Mouse (Mus musculus) testis, adult 2 months (tissue): Measurements from ENCODE around the gene Wnk2. TPM values are rescaled to one million over a fixed set of nuclear protein-coding genes. Genes with fewer than 3 reads are reported as not detected.

Experiments
- H3K27ac ChIP-seq: fragments of 200-500 bp; 2 replicates; pipeline ENCODE4 v1.5.1; 2012; ENCODE audit warnings: low read depth, low read length; ENCODE audit not compliant: control insufficient read depth, insufficient read depth
- H3K27me3 ChIP-seq: fragments of 200-500 bp; 2 replicates; pipeline ENCODE4 v1.6.1; 2012; ENCODE audit warnings: mild to moderate bottlenecking, low read length, moderate library complexity; ENCODE audit not compliant: control insufficient read depth, insufficient read depth
- H3K36me3 ChIP-seq: fragments of 200-500 bp; 2 replicates; pipeline ENCODE4 v1.6.1; 2012; ENCODE audit warnings: mild to moderate bottlenecking, low read length; ENCODE audit not compliant: control insufficient read depth, insufficient read depth
- H3K4me1 ChIP-seq: fragments of 200-500 bp; 2 replicates; pipeline ENCODE4 v1.6.1; 2012; ENCODE audit warnings: low read length; ENCODE audit not compliant: control insufficient read depth, insufficient read depth
- H3K4me3 ChIP-seq: fragments of 200-500 bp; 2 replicates; pipeline ENCODE4 v1.5.1; 2012; ENCODE audit warnings: low read depth, mild to moderate bottlenecking, low read length, moderate library complexity, mixed read lengths; ENCODE audit not compliant: control insufficient read depth
- CTCF ChIP-seq: fragments of 200-500 bp; IDR thresholded peaks from 2 replicates; pipeline ENCODE4 v1.5.1; 2012; ENCODE audit warnings: low read depth, mild to moderate bottlenecking, inconsistent platforms, low read length, moderate library complexity; ENCODE audit not compliant: control insufficient read depth, insufficient read depth, insufficient replicate concordance
- POLR2A ChIP-seq: fragments of 200-500 bp; IDR thresholded peaks from 2 replicates; pipeline ENCODE4 v1.6.1; 2012; ENCODE audit warnings: low read depth, mild to moderate bottlenecking, inconsistent platforms, low read length, moderate library complexity; ENCODE audit not compliant: control insufficient read depth
- polyA plus RNA-seq: library from polyadenylated mRNA; depleted of rRNA; stranded (reverse); fragments of >200 nt; gene quantifications from 2 replicates; pipeline ENCODE4 v1.2.3, GENCODE M21; 2012

The Wnk2 gene
- polyA plus RNA-seq, 1 experiment, result 1.0 TPM

DNA sequence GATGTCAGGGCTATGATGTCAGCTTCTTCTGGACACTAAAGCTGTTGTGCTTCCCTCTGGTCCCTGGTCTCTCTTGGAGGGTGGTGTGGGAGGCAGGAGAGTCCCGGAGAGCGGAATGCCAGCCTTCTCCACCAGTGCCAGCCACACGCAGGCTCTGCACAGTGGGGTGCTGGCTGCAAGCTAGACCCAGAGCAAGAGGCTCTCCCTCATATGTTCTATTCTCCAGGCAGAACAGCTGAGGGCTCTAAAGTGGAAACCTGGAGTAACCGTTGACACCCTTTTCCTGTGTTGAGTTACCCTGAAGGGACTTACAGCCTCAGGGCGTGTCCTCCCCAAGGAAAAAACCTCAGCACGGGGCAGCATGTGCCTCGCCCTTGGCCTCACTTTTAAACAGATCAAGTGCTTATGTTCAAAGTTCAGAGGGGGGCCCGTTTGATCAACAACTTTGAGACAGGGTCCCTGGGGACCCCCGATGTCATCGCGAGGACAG is 39.0 kb upstream of the Wnk2 start:
- no peak for TF ChIP-seq CTCF
- TF ChIP-seq POLR2A, result no peak
- no peaks in the 10 kb centered on the region for H3K36me3 ChIP-seq
- peak overlapping the region; percentile 67 for H3K27ac ChIP-seq
- peak overlapping the region; percentile 56 for H3K4me3 ChIP-seq
- H3K27me3 ChIP-seq, result no peaks in the 10 kb centered on the region
- peaks cover 12% of the 10 kb centered on the region for H3K4me1 ChIP-seq

DNA sequence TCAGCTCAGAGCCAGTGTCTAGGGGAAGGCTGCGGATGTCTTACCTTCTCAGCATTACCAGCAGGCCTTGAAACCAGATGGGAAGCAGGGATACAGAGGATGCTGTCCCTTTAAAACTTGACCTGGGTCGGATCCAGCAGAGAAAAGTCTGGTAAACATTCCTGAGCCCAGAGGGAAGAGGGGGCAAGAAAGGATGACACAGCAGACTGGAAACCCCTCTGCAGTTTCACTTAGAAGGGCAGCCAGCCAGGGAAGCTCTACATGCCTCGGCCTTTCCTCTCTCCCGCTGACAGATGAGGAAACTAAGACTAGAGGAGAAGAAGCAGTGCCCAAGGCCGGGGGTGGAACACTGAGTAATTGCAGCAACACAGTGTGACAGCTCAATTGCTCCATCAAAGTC is 35.8 kb upstream of the Wnk2 start:
- H3K36me3 ChIP-seq, result no peaks in the 10 kb centered on the region
- H3K27ac ChIP-seq, result peak overlapping the region; percentile 41; the same call in 1 of the 2 replicates
- no peak for TF ChIP-seq CTCF
- TF ChIP-seq POLR2A, result no peak
- H3K4me3 ChIP-seq, result no peak overlapping the region
- peaks cover 14% of the 10 kb centered on the region for H3K4me1 ChIP-seq
- no peaks in the 10 kb centered on the region for H3K27me3 ChIP-seq

GRCm38 (mm10) chr13:49183161-49183560 is 35.3 kb upstream of the Wnk2 start:
- Histone ChIP-seq H3K4me1 (peaks cover 10% of the 10 kb centered on the region), H3K27ac (no peak overlapping the region; the same call in 1 of the 2 replicates)
- TF ChIP-seq CTCF (no peak), POLR2A (no peak)

DNA sequence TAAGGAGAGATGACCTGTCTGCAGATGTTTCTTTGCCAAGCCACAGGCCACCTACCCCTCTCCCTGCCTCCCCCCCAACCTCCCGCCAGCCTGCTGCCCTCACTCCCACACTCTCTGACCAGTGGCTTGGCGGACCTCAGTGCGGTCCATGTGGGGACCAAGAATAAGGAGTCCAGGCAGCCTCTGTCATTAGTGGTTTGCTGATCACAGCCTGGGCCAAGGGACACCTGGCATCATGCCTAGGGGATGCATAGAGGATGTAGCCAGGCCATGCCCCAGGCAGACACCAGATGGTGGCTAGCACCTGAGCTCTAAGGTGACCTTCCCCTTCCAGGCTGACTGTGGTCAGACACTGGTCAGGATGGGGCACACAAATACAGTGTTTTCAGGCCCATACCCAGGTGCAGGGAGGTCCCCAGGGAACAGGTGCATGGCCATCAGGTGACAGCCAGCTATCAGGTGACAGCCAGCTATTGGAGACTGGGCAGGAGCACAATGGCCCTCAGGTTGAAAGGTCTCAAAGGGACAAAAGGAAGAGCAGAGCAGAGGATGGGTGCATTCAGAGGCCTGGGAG is 33.7 kb upstream of the Wnk2 start:
- TF ChIP-seq CTCF, result no peak
- TF ChIP-seq POLR2A, result no peak
- Histone ChIP-seq H3K4me1 (peaks cover 4% of the 10 kb centered on the region; the same call in 1 of the 2 replicates), H3K4me3 (no peak overlapping the region), H3K27me3 (no peaks in the 10 kb centered on the region), H3K27ac (no peak overlapping the region), H3K36me3 (no peaks in the 10 kb centered on the region)

More at GRCm38 (mm10) chr13:49183161-49183560, 35.3 kb upstream of the Wnk2 start:
- Histone ChIP-seq H3K36me3 (no peaks in the 10 kb centered on the region), H3K27me3 (no peaks in the 10 kb centered on the region), H3K4me3 (no peak overlapping the region)

DNA sequence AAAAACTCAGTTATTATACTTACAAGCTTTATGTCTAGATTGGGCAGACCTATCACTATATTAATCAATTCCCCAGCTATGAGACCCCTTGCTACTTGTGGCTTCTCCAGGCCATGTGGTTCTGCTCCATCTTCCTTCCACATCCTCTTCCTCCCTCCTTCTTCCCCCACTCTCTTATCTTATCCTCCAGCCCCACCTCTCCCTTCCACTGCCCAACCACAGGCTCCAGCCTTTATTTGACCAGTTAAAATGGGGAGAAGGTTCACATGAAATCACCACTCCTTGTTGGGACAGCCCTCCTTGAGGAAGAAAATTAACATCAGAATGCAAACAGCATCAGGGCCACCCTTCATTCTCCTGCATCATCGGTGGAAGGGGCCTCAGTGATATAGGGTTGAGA is 32.9 kb upstream of the Wnk2 start:
- no peak for TF ChIP-seq POLR2A
- no peak for TF ChIP-seq CTCF
- H3K4me1 ChIP-seq, result peaks cover 4% of the 10 kb centered on the region; the same call in 1 of the 2 replicates
- H3K27me3 ChIP-seq, result no peaks in the 10 kb centered on the region
- no peak overlapping the region for H3K4me3 ChIP-seq
- H3K27ac ChIP-seq, result no peak overlapping the region
- H3K36me3 ChIP-seq, result no peaks in the 10 kb centered on the region

DNA sequence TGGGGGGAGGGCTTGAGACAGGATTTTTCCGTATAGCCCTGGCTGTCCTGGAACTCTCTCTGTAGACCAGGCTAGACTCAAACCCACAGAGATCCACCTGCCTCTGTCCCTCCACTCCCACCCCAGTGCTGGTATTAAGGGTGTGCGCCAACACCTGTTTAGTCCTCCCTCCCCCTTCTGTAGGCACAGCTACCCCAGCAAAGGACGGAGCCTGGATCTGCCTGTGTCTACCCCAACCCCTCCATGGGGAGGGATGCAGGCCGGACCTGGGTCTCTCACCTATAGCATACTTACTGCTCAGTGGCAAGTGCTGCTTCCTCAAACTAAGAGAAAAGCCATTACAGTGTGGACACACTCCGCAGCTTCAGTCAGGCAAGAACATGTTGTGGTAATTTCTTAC is 32.5 kb upstream of the Wnk2 start:
- Histone ChIP-seq H3K36me3 (no peaks in the 10 kb centered on the region), H3K27ac (no peak overlapping the region), H3K27me3 (no peaks in the 10 kb centered on the region), H3K4me1 (peaks cover 4% of the 10 kb centered on the region; the same call in 1 of the 2 replicates), H3K4me3 (no peak overlapping the region)
- TF ChIP-seq POLR2A (no peak), CTCF (no peak)

GRCm38 (mm10) chr13:49178839-49179585 is 31.2 kb upstream of the Wnk2 start:
- Histone ChIP-seq H3K27me3 (no peaks in the 10 kb centered on the region), H3K4me3 (no peak overlapping the region), H3K27ac (0 out of 2 replicates have a peak overlapping the region, but pooled peaks have one; percentile 23), H3K36me3 (no peaks in the 10 kb centered on the region), H3K4me1 (peaks cover 4% of the 10 kb centered on the region; the same call in 1 of the 2 replicates)
- TF ChIP-seq CTCF (no peak), POLR2A (no peak)
